Mouse (Mus musculus) layer of hippocampus, adult 2 months (tissue): ENCODE results near the gene Dennd2d. TPM values are rescaled to one million over a fixed set of nuclear protein-coding genes. Genes with fewer than 3 reads are reported as not detected.

Experiments
- DNase-seq, 2 experiments: peaks; one replicate each; pipeline ENCODE4 v3.0.0; 2022; ENCODE audit warnings: low spot score in 2 of 2
- H3K27ac ChIP-seq: fragments of 200-600 bp; 2 replicates; pipeline ENCODE4 v1.8.1; 2022
- H3K4me3 ChIP-seq: fragments of 200-600 bp; 2 replicates; pipeline ENCODE4 v1.8.1; 2022; ENCODE audit warnings: mild to moderate bottlenecking
- CTCF ChIP-seq: fragments of 200-600 bp; conservative IDR thresholded peaks from 2 replicates; pipeline ENCODE4 v1.8.1; 2022; ENCODE audit warnings: antibody characterized with exemption, mild to moderate bottlenecking, moderate library complexity
- total RNA-seq, 2 experiments: library from RNA; stranded (reverse); gene quantifications; 2 replicates each; pipeline ENCODE4 v1.2.3; 2021

The Dennd2d gene
- total RNA-seq, 2 experiments from 2014 or later: 0.22 to 0.61 TPM

GRCm38 (mm10) chr3:106522730-106523129 lies 40.5 kb downstream of the Dennd2d start:
- Histone ChIP-seq H3K27ac (no peak overlapping the region), H3K4me3 (no peak overlapping the region)
- no peak for DNase-seq
- no peak for TF ChIP-seq CTCF

GRCm38 (mm10) chr3:106526411-106526810 lies 44.2 kb downstream of the Dennd2d start:
- Histone ChIP-seq H3K27ac (peak overlapping the region; percentile 68; the same call in 1 of the 2 replicates), H3K4me3 (no peak overlapping the region)
- DNase-seq: no peak
- TF ChIP-seq CTCF: no peak

DNA sequence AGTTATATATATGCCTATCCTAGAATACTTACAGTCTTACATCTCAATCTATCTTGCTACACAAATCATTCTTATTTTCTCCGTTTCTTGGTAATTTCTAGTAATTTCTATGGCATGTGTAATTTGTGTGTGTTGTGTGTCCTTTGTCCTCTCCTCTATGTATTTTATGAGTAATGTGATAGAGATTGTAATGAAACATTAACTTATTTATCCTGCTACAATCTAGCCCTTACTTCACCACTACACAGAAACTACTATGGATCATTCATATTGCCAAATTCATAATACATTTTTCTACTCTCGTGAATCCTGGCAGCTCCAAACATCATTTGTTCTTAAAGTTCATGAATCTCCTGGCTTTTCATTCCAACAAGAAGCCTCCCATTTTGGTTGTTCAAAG lies 45.8 kb downstream of the Dennd2d start:
- Histone ChIP-seq H3K4me3 (no peak overlapping the region), H3K27ac (no peak overlapping the region)
- no peak for TF ChIP-seq CTCF
- DNase-seq: no peak

- no peak overlapping the region for H3K4me3 ChIP-seq
- no peak for DNase-seq
- TF ChIP-seq CTCF: no peak
- no peak overlapping the region for H3K27ac ChIP-seq
Observed at GRCm38 (mm10) chr3:106533277-106533676, 51.1 kb downstream of the Dennd2d start.

DNA sequence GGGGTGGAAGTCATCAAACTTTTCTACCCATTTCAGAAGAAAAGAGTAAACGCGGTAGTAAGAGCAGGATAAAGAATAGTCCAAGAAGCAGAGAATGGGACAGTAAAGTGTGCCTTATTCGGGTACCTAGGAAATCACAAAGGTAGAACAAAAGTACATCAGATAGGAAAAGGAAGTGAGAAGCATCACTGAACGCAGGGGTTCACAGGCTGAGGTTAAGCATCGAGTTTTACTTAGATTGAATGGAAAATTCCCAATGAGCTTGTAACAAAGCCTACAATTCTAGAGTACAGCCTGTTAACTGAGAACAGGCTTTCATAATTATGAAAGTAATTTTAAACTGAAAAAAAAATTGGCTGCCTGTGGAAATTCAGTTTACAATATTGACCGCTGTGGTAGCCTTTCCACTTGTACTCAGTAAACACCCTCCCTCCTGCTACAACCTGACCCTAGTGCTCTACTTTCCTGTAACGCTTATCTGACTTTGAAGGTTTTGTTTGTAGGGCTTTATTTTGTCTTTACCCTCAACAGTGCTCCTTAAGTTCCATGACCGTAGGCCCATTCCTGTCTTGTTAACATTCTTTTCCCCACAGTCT lies 62.6 kb downstream of the Dennd2d start:
- no peak overlapping the region for H3K27ac ChIP-seq
- no peak for DNase-seq
- no peak overlapping the region for H3K4me3 ChIP-seq
- no peak for TF ChIP-seq CTCF

DNA sequence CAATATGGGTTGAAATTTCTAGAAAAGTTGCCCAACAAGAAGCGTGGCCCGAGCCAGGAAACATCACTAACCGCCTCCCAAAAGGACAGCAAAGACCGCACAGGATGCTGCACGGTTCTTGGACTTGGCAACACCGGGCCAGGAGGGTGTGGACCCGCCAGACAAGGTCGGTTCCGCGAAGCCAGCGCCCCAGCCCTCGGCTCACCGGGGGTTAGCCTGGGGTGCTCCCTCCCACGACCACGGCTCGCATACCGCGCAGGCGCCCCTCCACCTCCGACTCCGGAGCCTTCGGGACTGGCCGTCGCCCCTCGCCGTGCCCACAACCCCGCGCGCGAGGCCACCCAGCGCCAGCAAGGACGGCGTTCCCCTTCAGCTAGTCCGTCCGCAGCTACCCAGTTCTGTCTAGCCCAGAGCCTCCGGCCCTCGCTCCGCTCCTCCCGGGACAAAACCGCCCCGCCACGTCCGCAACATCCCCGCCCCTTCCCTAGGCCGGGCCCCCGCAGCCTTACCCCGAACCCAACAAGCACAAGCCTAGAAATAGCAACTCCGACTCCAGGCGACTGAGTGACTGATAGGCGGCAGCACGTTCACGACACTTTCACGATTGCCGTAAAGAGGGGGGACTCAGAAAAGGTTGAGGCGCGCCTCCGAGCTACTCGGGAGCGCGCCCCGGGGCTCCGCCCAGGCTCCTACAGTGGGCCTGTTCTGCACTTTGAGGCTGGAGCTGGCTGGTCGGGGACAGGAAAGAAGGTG lies 65.1 kb downstream of the Dennd2d start, which contains the start of the genes Dram2 and Cept1:
Dram2 (plus strand) TSS at position 628 of the 753 bp plus-strand sequence.
Cept1 (minus strand) TSS at position 632 of the 753 bp plus-strand sequence.
- Histone ChIP-seq H3K4me3 (peak within 1 kb of the TSS; percentile 88), H3K27ac (peak within 1 kb of the TSS; percentile 95)
- 0 out of 2 replicates have a peak, but pooled peaks have one; percentile 3 for TF ChIP-seq CTCF
- peak; percentile 90 to 92 for DNase-seq

DNA sequence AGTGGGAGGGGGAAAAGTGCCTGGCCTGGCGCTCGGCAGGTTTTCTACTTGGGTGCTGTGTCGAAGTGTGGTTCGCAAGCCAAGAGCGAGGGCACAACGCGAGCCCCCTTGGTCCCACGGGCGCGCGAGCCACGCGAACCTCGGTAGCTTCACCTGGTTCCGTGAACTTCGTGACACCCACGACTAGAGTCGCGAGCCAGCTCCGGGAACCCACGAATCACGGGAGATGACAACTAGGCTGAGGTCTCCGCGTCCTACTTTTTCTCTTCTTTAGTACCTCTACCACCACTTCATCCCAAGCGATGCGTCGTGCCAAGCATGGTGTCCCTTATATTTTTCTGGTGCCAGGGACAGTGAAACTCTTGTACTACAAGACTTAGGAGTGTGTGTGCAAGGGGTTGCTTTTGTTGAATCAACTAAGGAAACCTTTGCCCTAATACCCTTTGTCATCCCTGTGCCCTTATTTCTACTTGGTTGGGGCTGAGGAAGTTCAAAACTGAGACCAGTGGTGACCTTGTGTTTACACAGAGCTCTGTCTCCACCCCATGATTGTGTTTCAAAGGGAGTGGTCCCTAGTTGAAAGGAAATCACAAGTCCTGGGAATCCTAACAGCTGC lies 65.8 kb downstream of the Dennd2d start:
- Histone ChIP-seq H3K4me3 (peak overlapping the region; percentile 88), H3K27ac (peak overlapping the region; percentile 95)
- TF ChIP-seq CTCF: no peak
- DNase-seq: peak in 1 of 2 experiments; percentile 21

GRCm38 (mm10) chr3:106548971-106549370 lies 66.8 kb downstream of the Dennd2d start:
- TF ChIP-seq CTCF: no peak
- DNase-seq: no peak
- Histone ChIP-seq H3K4me3 (peak overlapping the region; percentile 88), H3K27ac (peak overlapping the region; percentile 95)

Other genes with a start within 250 kb of the Dennd2d start
- not detected for gene Chil6, start 76.2 kb upstream of the Dennd2d start, total RNA-seq
- gene Dram2, start 65.4 kb downstream of the Dennd2d start, total RNA-seq: 10 to 100 TPM; 34.7 to 37.2 TPM
- 10 to 100 TPM; 42.3 to 50.4 TPM for gene Cept1, start 65.4 kb downstream of the Dennd2d start, total RNA-seq
- gene Lrif1, start 202.6 kb downstream of the Dennd2d start, total RNA-seq: 10 to 100 TPM; 19.7 to 23.3 TPM